Mouse (Mus musculus): ENCODE data around the gene Cpa1.

Cpa1 gene

GRCm38 (mm10) chr6:30638674-30639268 is at the start of gene Cpa1:
Gene Cpa1 (plus strand): TSS chr6:30639218.
- DNase-seq = no peak

GRCm38 (mm10) chr6:30589819-30590218 is 49.2 kb upstream of the Cpa1 start:
- DNase-seq = no peak

DNA sequence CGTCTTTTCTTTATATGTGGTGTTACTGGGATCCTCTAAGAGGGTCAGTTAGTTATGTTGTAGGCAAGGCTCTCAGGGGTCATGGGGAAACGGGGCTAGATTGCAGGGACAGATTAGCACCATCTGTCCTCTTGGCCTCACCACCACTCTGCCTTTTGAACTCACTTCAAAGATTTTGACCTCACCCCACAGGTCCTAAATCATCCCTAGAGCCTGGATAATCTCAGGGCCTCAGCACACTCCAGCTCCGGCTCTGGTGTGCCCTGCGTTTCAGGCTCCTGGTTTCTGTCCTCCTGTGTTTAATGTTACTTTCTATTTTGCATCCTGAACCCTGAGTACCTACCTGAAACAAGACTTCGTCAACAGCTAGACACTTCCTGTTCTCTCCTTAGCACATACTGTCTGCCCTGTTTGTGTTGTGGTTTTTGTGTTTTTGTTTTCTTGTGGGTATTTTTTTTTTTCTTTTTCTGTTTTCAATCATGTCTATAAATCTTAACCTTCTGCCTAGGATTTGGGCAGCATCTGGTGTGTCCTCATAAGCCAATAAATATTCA is 47.1 kb upstream of the Cpa1 start:
- no peak for DNase-seq

DNA sequence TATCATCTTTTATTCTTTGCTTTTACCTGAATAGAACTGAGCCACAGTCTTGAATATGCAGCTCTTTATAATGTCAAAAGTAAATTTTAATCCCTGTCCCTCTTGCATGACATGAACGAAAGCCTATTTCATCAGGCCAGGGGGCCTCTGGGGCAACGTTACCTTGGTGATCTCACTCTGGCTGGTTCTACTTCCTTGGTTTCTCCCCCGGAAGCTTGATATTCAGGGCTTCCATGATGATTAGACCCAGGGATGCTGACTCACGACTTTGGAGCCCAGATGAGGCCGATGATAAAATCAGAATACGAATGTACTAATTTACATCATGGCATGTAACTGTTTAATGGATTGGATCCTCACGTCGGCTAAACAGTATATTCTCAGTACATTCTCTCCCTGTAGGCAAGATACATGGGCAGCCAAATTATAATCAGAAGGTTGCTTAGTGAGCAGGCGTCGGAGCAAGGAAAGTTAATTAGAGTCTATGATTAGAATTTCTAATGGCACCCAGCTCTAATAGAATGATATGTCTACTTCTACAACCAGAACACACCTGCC is 46.5 kb upstream of the Cpa1 start:
- DNase-seq = no peak

DNA sequence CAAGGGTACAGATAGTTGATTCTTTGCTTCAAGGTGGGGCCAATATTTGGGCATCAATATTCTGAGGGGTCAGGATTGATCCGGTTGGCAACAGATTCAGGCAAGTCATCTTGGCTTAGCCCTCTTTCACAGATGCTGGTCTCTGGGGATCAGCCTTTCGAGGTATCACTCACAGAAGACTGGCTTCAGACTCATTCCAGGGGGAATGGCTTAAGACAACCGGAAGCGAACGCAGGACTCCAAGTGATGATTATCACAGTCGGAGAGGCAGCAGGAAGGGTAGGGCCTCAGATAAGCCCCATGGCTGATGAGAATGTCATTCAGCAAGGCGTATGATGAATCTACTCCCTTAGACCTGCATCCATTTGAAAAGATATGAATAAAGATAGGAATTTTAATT is 44.7 kb upstream of the Cpa1 start:
- no peak for DNase-seq

DNA sequence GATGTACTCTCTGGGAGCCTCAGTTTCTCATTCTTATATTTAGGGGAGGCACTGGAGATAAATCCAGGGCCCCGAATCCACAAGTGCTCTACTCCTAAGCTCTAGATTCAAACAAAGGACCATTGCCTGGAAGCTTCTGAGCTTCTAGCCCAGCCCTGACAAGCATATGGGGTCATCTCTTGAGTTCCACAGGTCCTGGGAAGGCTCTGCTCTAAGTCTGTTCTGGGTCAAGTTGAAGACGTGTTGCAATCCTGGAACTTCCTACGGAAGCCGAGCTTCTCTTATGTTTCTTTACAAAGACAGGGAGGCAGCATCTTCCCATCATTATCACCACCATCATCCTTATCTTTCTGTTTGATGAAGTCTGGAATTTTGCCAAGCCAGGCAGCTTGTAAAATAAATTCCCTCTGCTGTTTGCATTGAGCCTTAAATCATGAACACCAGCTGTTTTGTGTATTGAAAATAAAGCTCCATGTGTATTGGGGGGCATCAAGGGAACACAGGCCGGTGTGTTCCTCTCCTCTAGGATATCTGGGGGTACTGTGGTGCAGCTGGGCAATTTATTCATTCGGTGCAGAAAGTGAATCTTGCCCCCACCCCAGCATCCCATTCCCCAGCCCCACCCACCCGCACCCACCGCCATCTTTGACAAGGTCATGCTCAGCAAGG is 42.7 kb upstream of the Cpa1 start:
- no peak for DNase-seq

DNA sequence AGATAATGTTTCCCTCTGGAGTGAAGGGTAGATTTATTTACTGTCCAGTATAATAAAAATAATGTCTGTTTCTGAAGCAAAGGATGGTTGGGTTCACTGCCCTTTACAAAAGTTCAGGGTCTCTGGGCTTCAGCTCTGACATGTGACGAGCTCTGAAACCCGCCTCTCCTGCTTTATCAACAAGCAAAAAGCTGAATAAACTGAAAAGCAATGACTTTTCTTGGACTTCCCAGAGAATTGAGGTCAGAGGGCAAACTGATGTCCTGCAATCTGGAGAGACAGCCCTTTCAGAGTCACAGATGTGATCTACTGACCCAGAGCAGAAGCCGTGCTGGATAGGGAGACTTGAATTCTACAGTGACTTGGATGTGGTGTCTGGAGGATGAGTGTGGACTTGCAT is 39.0 kb upstream of the Cpa1 start:
- no peak for DNase-seq

DNA sequence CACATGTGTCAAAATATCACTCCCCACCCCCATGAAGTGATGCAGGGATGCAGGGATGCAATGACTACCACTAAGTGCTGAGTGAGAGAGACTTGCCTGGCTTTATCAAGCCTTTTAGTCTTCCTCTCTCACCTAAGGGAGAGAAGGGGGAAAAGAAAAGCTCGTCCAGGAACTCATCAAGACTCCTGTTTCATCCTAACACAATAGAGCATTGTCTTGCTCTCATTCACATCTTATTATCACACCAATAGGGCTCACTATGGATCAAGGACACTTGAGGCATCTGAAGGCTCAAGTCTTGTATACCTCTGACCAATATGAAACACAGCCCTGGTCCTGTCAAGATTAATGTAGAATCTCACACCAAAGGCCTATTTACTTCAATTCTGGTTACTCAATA is 38.0 kb upstream of the Cpa1 start:
- no peak for DNase-seq

DNA sequence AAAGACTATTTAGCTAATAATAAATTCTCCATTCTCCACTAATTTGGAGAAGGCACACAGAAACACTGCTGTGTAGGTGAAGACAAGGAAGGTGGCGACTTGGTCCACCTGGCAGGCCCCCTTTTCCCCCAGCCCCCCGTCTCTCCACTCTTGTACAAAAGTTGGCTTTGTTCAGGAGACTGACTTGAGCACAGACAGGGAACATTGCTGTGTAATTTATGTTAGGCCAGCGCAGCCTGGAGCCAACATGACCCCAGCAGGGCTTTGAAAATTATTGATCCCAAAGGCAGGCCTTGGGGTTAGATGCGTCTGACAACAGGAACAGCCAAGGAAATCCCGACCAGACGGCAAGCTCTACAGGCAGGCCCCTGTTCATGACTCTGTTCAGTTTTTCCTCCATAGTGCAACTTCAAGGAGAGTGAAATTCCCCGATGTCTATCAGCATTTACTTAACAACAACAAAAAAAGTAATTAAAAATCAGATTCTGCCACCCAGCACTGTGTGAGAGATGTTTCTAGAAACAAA is 34.6 kb upstream of the Cpa1 start:
- DNase-seq = no peak

GRCm38 (mm10) chr6:30605111-30605510 is 33.9 kb upstream of the Cpa1 start:
- DNase-seq = no peak

- DNase-seq = no peak
Observed at GRCm38 (mm10) chr6:30605672-30606071, 33.3 kb upstream of the Cpa1 start.

- DNase-seq = no peak
Observed at GRCm38 (mm10) chr6:30610710-30611109, 28.3 kb upstream of the Cpa1 start, which contains the start of gene Cpa5. Gene Cpa5 (plus strand): TSS chr6:30611010.

- DNase-seq = no peak
Observed at GRCm38 (mm10) chr6:30611212-30611611, 27.8 kb upstream of the Cpa1 start.

GRCm38 (mm10) chr6:30614251-30614650 is 24.8 kb upstream of the Cpa1 start:
- no peak for DNase-seq

GRCm38 (mm10) chr6:30615741-30616140 is 23.3 kb upstream of the Cpa1 start:
- DNase-seq = no peak

DNA sequence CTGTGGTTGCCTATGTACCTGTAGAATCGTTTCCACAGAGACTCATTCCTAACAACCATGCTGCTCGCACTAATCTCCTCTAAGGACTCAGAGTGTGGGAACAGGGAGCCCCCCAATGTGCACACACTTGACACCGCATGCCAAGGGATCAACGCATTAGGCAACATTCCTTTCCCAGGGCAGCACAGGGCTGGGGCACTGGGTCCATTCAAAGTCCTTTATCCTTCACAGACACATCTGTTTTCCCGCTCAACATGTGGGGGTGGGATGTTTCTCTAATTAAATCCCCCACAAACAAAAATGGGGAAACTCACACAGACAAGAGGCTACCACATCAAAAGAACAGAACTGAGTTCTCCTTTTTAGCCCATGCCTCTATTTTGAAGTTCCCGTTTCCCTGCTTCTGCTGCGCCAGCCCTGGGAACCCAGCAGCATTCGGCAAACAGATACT is 22.5 kb upstream of the Cpa1 start:
- DNase-seq = no peak

DNA sequence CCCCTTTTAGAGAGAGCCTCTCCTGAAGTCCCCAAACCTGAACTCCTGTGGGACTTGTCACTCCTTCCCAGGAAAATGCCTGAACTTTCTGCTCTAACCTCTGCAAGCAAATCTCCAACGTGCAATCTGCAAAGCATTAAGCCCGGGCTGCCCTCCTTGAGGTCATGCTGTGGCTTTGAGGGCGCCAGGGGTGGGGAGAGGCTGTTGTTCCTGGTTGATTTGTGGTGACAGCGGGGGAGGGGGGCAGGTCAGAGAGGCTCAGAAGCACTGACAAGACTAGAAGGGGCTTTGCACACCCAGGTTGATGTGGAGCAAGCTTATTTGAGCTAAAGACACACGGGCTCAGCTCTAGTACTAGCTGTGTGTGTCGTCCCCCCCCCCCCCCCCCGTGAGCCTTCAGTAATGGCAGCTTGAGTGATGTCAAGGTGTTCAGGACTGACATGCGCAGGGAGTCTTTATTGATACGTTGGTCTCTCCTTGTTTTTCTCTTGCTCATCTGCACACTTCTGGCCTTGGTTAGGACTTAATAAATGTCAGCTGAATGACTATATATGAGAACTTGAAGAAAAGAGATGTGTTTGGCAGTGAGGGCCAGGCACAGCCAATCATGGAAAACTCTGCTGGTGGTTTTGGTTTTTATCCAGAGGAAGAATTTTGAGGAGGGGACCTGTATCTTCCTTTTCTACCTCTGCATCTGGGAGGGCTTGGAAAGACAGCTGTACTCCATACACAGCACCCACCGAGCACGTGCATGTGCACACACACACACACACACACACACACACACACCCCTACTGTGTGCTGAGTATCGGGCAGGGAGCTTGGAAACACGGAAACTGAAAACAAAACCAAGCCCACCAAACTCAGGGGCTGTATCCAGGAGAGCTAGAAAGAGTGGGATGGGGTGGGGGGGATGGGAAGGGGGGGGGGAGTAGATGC is 21.7 kb upstream of the Cpa1 start:
- DNase-seq = peak; percentile 30

DNA sequence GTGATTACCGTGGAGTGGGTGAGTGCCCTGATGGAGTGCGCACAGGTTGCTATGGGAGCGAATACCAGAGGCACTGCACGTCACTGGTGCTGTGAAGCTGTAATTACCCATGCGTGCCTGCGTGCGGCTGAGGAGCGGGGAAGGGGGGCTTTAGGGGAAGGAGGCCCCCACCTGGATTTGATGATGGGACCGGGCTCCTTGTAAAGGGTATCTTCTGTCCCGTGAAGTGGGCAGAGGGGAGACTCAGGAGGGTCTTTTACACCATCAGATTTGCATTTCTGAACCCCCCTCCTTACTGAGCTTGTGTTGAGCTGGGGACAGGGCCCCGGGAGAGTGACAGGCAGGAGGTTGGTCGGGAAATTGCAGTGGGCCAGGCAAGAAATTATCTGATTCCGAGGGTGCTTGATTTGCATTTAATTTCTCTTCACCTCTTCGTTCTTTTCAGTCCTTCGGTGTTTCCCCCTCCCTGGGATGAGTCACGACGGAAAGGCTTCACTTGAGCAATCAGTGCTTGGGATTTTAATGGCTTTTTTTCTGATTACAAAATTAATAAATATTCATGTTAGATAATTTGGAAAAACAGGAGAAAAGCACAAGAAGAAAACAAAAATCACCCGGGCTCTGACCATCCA is 20.9 kb upstream of the Cpa1 start:
- no peak for DNase-seq

- no peak for DNase-seq
Observed at GRCm38 (mm10) chr6:30618735-30619134, 20.3 kb upstream of the Cpa1 start.

DNA sequence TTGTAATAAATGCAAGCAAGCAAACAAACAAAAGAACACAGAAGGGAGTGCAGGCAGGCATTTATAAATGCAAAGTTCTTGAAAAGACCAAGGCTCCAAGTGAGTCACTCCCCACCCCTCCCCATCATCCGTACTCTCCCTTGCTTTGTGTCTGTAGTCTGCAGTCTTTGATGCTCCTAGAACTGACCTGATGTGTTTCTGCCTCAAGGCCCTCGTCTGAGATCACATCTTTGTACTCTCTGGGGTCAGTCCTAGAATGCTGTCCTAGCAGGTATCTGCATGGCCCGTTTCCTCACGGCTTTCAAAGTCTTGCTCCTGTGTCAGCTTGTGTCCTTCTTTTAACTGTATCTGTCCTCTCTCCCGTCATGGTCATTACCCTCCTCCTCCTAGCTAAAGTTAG is 19.4 kb upstream of the Cpa1 start:
- no peak for DNase-seq

DNA sequence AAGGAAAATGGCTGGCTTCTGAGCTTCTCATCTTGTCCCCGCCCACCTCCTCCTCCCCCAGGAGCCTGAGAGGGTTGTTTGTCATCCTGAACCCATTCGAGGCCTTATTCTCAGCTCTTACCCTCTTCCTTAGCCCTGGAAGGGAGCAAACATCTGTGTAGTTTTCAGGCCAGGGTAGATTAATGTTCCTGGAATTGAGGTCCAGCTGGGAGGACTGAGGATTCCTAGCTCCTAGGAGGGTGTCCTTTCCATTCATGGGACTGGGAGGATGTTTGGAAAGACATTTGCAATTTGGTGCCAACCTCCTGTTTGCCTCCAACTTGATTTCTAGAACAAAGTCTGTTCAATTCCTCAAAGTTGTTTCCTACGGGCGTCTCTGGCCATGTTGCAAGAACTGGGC is 18.4 kb upstream of the Cpa1 start:
- no peak for DNase-seq

DNA sequence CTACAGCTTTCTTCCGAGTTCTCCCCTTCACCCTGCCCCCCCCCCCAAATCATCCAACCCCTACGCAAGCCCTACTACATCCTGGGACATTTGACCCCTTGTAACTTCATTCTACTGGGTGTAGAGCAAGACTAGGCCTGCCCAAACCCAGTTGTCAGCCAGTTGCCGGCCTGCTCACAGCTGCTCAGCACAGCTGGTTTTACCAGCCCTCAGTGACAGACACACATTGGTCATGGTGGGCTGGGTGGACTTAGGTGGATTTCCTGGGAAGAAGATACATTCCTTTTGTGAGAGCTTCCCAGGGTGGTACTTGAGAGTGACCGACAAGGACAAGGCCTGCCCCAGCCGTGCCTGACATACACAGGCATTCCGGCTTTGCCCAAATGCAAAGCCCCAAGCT is 18.0 kb upstream of the Cpa1 start:
- no peak for DNase-seq

Measured in liver (tissue).